Mouse (Mus musculus): ENCODE measurements at regions not wholly inside any gene's neighbourhood (a gene's known extent, or its start where the extent isn't known, plus 50 kb on each side); places are given as distances from the start of the nearest gene placed in this dataset.
A peak's percentile ranks its signal among the peaks of the same experiment; 100 is the strongest.

- no peak for DNase-seq (ENCODE audit: low read depth, low spot score)
These were observed 97.7 kb upstream of the Spred1 start for GRCm38 (mm10) chr2:117023436-117023835.

GRCm38 (mm10) chr2:117027071-117027470 lies 94.1 kb upstream of the Spred1 start:
- DNase-seq (ENCODE audit: low read depth, low spot score) = no peak

GRCm38 (mm10) chr2:117028771-117029170 lies 92.4 kb upstream of the Spred1 start:
- no peak for DNase-seq (ENCODE audit: low read depth, low spot score)

GRCm38 (mm10) chr2:117036197-117036872 lies 84.8 kb upstream of the Spred1 start:
- peak; percentile 16 for DNase-seq (ENCODE audit: low read depth, low spot score)

- DNase-seq (ENCODE audit: low read depth, low spot score) = no peak
These were observed 81.0 kb upstream of the Spred1 start for GRCm38 (mm10) chr2:117040211-117040610.

- no peak for DNase-seq (ENCODE audit: low read depth, low spot score)
These were observed 77.3 kb upstream of the Spred1 start for GRCm38 (mm10) chr2:117043831-117044230.

GRCm38 (mm10) chr2:117048290-117048730 lies 72.9 kb upstream of the Spred1 start:
- DNase-seq (ENCODE audit: low read depth, low spot score) = peak; percentile 12

- DNase-seq (ENCODE audit: low read depth, low spot score) = no peak
These were observed 71.1 kb upstream of the Spred1 start for GRCm38 (mm10) chr2:117050061-117050460.

- DNase-seq (ENCODE audit: low read depth, low spot score) = no peak
These were observed 57.0 kb upstream of the Spred1 start for GRCm38 (mm10) chr2:117064126-117064525.

- no peak for DNase-seq (ENCODE audit: low read depth, low spot score)
These were observed 50.8 kb upstream of the Spred1 start for GRCm38 (mm10) chr2:117070348-117070747.

- DNase-seq (ENCODE audit: low read depth, low spot score) = no peak
These were observed 50.1 kb upstream of the Spred1 start for GRCm38 (mm10) chr2:117071098-117071497.
